Mouse (Mus musculus) T-helper 2 cell (primary cell): ENCODE data around the gene Padi4.

Source experiments
- in situ Hi-C: fragments of 300-600 bp; cut with MboI, MseI; formaldehyde crosslinking; loops from one replicate; pipeline ENCODE4 v1.15.1; 2025; ENCODE audit warnings: high pct_unique_total_duplicates

The Padi4 gene

DNA sequence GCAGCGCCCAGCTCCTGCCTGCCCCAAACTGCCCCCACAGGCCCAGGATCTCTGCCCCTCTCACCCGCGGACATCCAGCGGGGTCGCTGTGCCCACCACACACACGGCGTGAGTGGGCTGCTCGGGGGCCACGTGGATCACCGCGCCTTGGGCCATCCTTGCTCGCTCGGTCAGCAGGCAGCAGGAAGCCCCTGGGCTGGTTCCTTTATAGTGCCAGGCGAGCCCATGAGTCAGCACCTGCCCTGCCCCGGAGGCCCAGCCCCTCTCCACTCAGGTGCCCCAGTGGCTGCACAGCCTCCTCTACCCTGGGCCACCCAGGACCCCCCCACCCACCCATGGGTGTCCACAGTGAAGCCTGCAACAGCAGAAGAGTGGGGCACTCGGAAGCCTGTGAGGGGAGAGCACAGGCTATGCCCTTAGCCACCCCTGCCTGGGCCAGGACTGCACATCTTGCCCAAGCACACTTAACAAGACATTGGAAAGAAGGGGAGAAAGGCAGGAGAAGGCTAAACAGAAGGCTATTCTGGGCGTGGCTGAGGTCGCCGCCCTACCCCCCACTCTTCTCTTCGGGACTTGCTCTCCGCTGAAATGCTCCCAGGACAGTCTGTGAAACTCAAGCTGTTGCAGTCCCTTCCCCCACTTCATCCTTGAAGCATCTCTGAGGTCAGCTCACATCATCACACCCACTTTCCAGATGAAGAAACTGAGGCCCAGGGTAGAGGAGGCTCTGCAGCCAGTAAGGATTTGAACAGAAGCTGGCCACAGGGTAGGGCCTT lies at the start of gene Padi4:
Padi4 (minus strand) TSS at position 212 of the 776 bp plus-strand sequence.
- in situ Hi-C loops, result no loop called here

GRCm38 (mm10) chr4:140821988-140822387 lies 48.0 kb upstream of the Padi4 start:
- in situ Hi-C loops, result loop anchor here (5.0 kb wide), 1 partner anchor 140 kb away; the partner anchor contains the start of gene Sdhb

- in situ Hi-C loops, result no loop called here
Observed at GRCm38 (mm10) chr4:140817413-140817812, 43.4 kb upstream of the Padi4 start.

DNA sequence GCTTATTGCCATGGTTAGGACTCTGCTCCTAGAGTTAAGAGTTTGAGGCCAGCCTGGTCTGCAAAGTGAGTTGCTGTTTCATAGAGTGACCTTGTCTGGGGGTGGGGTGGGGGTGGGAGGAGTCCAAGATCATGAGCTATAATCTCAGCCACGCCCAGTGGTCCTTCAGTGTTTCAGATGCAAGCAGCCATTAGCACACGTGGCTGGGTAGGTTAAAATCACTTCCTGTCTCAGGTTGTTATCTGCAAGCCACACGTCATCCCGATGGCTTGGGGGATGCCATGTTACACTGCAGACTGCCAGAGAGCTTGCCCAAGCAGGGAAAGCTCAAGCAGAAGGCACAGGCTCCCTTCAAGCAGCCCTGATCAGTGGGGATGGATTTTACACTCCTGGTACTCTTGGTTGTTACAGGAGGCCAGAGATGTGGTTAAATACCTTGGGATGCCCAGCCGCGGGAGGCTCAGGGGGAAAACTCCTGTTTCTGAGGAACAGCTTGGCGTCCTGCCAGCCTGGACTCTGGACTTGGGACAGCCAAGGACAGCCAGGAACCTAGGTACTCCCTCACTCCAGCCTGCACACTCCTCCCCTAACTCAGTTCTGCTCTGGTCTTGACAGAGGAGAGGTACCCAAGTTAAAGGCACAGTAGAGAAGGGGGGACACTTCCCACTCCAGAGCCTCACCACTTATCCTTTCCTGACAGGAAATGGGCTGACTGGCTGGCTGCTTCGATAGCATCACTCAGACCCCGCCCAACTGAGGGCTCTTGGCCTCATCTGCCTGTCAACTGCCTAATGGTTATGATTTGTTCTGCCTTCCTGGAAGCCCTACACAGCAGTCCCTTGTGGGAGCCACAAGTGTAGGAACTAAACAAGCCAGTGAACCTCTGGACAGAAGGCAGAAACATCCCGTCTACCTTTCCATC lies 42.2 kb upstream of the Padi4 start:
- in situ Hi-C loops, result no loop called here

GRCm38 (mm10) chr4:140815496-140815895 lies 41.5 kb upstream of the Padi4 start:
- in situ Hi-C loops, result no loop called here

DNA sequence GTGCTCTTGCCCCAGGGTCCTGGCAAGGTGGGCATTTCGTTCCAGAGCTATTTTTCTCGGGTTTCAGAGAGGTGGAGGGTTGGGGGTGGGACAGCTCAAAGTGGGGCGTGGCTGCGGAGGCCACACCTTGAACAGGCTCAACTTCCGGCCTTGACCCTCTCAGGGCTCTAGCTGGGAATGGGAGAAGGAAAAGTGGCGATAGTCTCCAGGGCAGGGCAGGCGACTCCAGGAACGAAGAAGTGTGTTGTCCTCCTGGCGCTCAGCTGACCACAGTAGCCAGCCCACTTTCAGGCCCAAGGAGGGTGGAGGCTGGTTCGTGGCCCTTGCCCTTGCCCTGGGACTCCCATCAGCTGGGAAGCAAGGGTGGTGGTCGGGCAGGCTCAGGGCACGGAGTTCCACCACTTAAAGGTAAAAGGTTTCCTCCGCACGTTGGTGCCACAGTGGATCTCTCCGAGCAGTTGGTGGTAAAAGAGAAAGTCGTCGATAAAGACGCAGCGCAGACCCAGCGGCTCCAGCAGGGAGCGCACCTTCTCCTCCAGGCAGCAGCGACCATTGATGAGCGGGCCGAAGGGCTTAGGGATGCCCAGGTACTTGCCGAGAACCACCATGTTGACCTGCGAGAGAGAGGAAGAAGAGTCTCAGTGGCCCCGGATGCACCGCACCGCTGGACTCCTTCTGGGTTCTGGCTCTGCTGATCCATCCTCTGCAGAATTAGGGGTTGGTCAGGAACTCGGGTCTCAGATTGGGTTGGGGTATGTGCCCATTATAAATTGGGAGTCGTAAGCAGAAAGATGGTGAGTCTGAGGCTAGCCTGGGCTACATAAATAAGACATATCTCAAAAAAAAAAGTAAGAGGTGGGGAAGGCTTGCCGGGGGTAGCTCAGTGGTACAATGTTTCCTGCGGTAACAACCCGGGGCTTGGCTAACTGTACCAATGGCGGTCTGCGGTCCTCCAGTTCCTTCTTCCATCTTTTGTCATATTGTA lies 40.5 kb upstream of the Padi4 start:
- in situ Hi-C loops, result no loop called here

GRCm38 (mm10) chr4:140813358-140814185 lies 39.5 kb upstream of the Padi4 start:
- in situ Hi-C loops, result no loop called here

DNA sequence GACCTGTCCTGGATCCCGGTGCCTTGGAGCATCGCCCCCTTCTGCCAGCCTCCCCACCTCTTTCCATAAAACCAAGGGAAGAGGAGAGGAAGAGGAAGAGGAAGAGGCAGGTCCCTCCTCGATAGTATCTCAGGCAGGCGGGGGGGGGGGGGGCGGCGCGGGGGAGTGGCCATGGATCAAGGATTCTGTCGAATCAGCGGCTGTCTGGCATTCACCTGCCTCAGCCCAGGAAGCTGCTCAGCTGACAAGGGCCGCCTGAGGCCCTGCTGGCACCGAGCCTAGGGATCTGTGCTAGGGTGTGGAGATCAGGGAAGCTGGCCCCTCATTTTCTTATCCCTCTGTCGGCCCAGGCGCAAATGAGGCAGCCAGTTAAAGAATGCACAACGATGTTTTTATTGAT lies 38.6 kb upstream of the Padi4 start:
- in situ Hi-C loops, result no loop called here

GRCm38 (mm10) chr4:140812191-140812590 lies 38.2 kb upstream of the Padi4 start:
- in situ Hi-C loops, result no loop called here

DNA sequence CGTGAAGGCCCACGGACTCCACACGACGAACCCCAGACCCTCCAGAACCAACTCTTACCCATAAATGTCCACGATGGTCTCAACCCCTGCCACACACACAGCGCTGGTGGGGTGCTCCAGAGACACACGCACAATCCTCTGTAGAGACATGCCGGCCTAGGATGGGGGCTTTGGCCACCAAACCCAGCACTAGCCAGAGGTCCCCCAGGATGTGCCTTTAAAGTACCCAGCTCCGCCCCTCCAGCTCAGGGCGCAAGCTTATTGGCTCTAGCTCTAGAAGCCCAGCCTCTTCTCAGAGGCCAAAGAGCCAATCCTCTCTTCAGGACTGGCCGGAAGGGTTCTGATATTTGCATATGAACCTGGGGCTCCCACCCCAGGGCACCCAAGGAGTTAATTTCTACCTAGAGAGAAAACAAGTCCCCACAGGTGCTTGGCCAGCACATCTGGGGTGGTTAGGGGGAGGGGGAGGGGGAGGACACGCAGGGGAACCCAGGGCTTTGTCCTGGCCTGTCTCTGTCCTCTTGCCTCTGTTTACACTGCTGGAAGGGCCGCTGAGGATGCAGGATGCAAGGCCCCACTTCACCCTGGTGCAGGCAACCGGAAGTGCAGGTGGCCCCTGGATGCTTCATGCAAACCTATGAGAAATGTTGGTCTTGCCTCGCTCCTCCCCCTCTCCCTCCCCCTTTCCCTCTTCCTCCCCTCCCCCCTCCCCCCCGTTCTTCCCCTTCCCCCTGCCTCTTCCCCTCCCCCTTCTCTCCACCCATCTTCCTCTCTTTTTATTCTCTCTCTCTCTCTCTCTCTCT lies 36.6 kb upstream of the Padi4 start, which contains the start of gene Padi3:
Padi3 (minus strand) TSS at position 191 of the 803 bp plus-strand sequence.
- in situ Hi-C loops, result no loop called here

GRCm38 (mm10) chr4:140809118-140809517 lies 35.1 kb upstream of the Padi4 start:
- in situ Hi-C loops, result no loop called here

- in situ Hi-C loops, result no loop called here
Observed at GRCm38 (mm10) chr4:140804601-140805000, 30.6 kb upstream of the Padi4 start.

GRCm38 (mm10) chr4:140801364-140801763 lies 27.3 kb upstream of the Padi4 start:
- in situ Hi-C loops, result no loop called here

- in situ Hi-C loops, result loop anchor here (25.0 kb wide), 1 partner anchor 559 kb away; the partner anchor contains the start of gene Igsf21
Observed at GRCm38 (mm10) chr4:140796786-140797185, 22.8 kb upstream of the Padi4 start.

GRCm38 (mm10) chr4:140794678-140795077 lies 20.6 kb upstream of the Padi4 start:
- in situ Hi-C loops, result loop anchor here (25.0 kb wide), 1 partner anchor 557 kb away; the partner anchor contains the start of gene Igsf21

DNA sequence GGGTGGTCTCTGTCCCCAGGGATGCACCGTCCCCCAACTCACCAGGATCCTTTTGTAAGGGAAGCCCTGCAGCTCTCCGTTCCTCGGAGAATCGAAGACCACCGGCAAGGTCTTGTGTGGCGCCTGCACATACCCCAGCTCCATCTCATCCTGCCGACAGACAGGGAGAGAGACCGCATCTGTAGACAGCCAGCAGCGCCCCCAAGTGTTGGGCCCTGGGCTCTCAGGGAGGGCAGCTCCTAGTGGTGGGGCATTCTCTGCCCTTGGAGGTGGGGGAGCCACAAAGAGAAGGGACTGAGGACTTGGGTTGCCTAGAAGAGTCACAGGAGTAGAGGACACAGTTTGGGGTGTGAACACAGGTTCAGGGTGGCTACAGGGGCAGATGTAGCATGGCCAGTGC lies 19.8 kb upstream of the Padi4 start:
- in situ Hi-C loops, result loop anchor here (25.0 kb wide), 1 partner anchor 556 kb away; the partner anchor contains the start of gene Igsf21

GRCm38 (mm10) chr4:140792584-140792983 lies 18.5 kb upstream of the Padi4 start:
- in situ Hi-C loops, result loop anchor here (25.0 kb wide), 1 partner anchor 555 kb away; the partner anchor contains the start of gene Igsf21

GRCm38 (mm10) chr4:140791071-140791470 lies 17.0 kb upstream of the Padi4 start:
- in situ Hi-C loops, result loop anchor here (25.0 kb wide), 1 partner anchor 554 kb away; the partner anchor contains the start of gene Igsf21

- in situ Hi-C loops, result loop anchor here (10.0 to 25.0 kb wide), 2 partner anchors 115 to 553 kb away; partner anchors contain the start of genes Igsf21 and Padi2
Observed at GRCm38 (mm10) chr4:140789983-140790382, 15.9 kb upstream of the Padi4 start.
